Mouse (Mus musculus) bone marrow macrophage, adult 2 months (primary cell): ENCODE measurements around the gene Grm4.

Experiments
- CTCF ChIP-seq: IDR thresholded peaks from 2 replicates; pipeline ENCODE4 v1.5.1; 2012; ENCODE audit warnings: low read depth, mild to moderate bottlenecking, low read length, moderate library complexity
- POLR2A ChIP-seq: IDR thresholded peaks from 2 replicates; pipeline ENCODE4 v1.6.1; 2012; ENCODE audit warnings: mild to moderate bottlenecking, low read depth, low read length, borderline replicate concordance

- TF ChIP-seq CTCF (no peak), POLR2A (no peak)
These were observed 35.3 kb downstream of the Grm4 start for GRCm38 (mm10) chr17:27485940-27486339.
